Mouse (Mus musculus): ENCODE data around the gene Ppp1r1b.

Ppp1r1b gene

GRCm38 (mm10) chr11:98328371-98329069 lies 19.7 kb upstream of the Ppp1r1b start:
- DNase-seq (ENCODE audit: low spot score), result no peak

GRCm38 (mm10) chr11:98329081-98329959 lies 18.9 kb upstream of the Ppp1r1b start, which contains the start of gene Neurod2:
TSS of gene Neurod2 (minus strand) at chr11:98329648.
- DNase-seq (ENCODE audit: low spot score), result no peak

- no peak for DNase-seq (ENCODE audit: low spot score)
Observed at GRCm38 (mm10) chr11:98329960-98330744, 18.1 kb upstream of the Ppp1r1b start.

GRCm38 (mm10) chr11:98330745-98331204 lies 17.4 kb upstream of the Ppp1r1b start:
- DNase-seq (ENCODE audit: low spot score), result no peak

GRCm38 (mm10) chr11:98331401-98331800 lies 16.8 kb upstream of the Ppp1r1b start:
- no peak for DNase-seq (ENCODE audit: low spot score)

GRCm38 (mm10) chr11:98332186-98332585 lies 16.0 kb upstream of the Ppp1r1b start:
- DNase-seq (ENCODE audit: low spot score), result no peak

GRCm38 (mm10) chr11:98332841-98333240 lies 15.4 kb upstream of the Ppp1r1b start:
- DNase-seq (ENCODE audit: low spot score), result no peak

GRCm38 (mm10) chr11:98333263-98333696 lies 14.9 kb upstream of the Ppp1r1b start:
- no peak for DNase-seq (ENCODE audit: low spot score)

GRCm38 (mm10) chr11:98333981-98334741 lies 14.0 kb upstream of the Ppp1r1b start:
- DNase-seq (ENCODE audit: low spot score), result no peak

- no peak for DNase-seq (ENCODE audit: low spot score)
Observed at GRCm38 (mm10) chr11:98335250-98335649, 13.0 kb upstream of the Ppp1r1b start.

GRCm38 (mm10) chr11:98336245-98337107 lies 11.7 kb upstream of the Ppp1r1b start:
- no peak for DNase-seq (ENCODE audit: low spot score)

GRCm38 (mm10) chr11:98338507-98338961 lies 9.7 kb upstream of the Ppp1r1b start:
- DNase-seq (ENCODE audit: low spot score), result no peak

GRCm38 (mm10) chr11:98339071-98339501 lies 9.1 kb upstream of the Ppp1r1b start:
- no peak for DNase-seq (ENCODE audit: low spot score)

- no peak for DNase-seq (ENCODE audit: low spot score)
Observed at GRCm38 (mm10) chr11:98339679-98340287, 8.4 kb upstream of the Ppp1r1b start.

- DNase-seq (ENCODE audit: low spot score), result no peak
Observed at GRCm38 (mm10) chr11:98340597-98340996, 7.6 kb upstream of the Ppp1r1b start.

- DNase-seq (ENCODE audit: low spot score), result no peak
Observed at GRCm38 (mm10) chr11:98341174-98341573, 7.0 kb upstream of the Ppp1r1b start.

GRCm38 (mm10) chr11:98342000-98342945 lies 5.9 kb upstream of the Ppp1r1b start:
- peak; percentile 82 for DNase-seq (ENCODE audit: low spot score)

- peak; percentile 55 for DNase-seq (ENCODE audit: low spot score)
Observed at GRCm38 (mm10) chr11:98345253-98345652, 3.0 kb upstream of the Ppp1r1b start.

- DNase-seq (ENCODE audit: low spot score), result no peak
Observed at GRCm38 (mm10) chr11:98346168-98346567, 2.0 kb upstream of the Ppp1r1b start.
